ENCODE assay signal across 14 mouse cellular contexts in the genomic region with DNA sequence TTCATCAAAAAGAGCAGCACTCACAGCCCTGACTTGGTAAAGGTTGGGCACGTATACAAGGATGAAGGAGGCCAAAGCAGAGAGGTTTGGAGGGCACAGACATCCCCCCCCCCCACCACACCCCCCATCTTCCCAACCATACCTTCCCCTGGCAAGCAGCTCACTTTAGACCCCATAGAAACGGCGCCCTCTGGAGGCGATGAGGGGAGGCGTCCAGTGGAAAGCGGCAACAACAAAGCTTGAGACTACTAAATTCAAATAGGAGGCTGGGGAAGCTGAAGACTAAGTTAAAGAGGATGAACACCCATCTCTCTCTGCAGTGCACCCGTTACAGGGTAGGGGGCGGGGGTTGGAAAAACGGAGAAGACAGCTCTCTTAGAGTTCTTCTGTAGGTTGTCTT. TPM values are rescaled to one million over a fixed set of nuclear protein-coding genes. Genes with fewer than 3 reads are reported as not detected.
DNase-seq lines count a peak whose midpoint lies in the region; ATAC-seq and TF ChIP-seq lines count a peak whose summit lies in the region.
"Had no signal": no experiment of that assay in that cellular context is flagged by ENCODE, and none has a peak within 500 bp of the region (broad histone marks: within the 10 kb centered on the region; RNA-seq: fewer than 3 reads in every experiment).

No protein-coding gene starts in this region.

- no peak for TF ChIP-seq POLR2A in cerebellum, adult 2 months (IDR thresholded peaks at IDR 0.05; ENCODE audit: borderline replicate concordance, insufficient read depth, low read length)

- no peak overlapping the region for H3K27ac ChIP-seq in kidney, embryonic 14.5 days (ENCODE audit: low read depth, low read length)
- H3K27ac ChIP-seq in cerebellum, adult 2 months (ENCODE audit: insufficient read depth, low read length): no peak overlapping the region
- H3K27ac ChIP-seq: forebrain, embryonic 12.5 days; intestine, embryonic 15.5 days; neural tube, embryonic 13.5 days had no signal

- no peak overlapping the region for H3K9ac ChIP-seq in kidney, embryonic 14.5 days (ENCODE audit: low read depth, low read length)
- H3K9ac ChIP-seq: forebrain, embryonic 12.5 days; heart, embryonic 12.5 days; intestine, embryonic 15.5 days; neural tube, embryonic 13.5 days had no signal

- H3K27me3 ChIP-seq in kidney, embryonic 14.5 days (ENCODE audit: control insufficient read depth, insufficient read depth, low read length): no peaks in the 10 kb centered on the region
- H3K27me3 ChIP-seq in cerebellum, adult 2 months (ENCODE audit: control insufficient read depth, insufficient read depth, low read length): no peaks in the 10 kb centered on the region
- H3K27me3 ChIP-seq: forebrain, embryonic 12.5 days; heart, embryonic 12.5 days; intestine, embryonic 15.5 days; neural tube, embryonic 13.5 days had no signal

- H3K9me3 ChIP-seq in kidney, embryonic 14.5 days (ENCODE audit: control insufficient read depth, low read length): no peaks in the 10 kb centered on the region
- H3K9me3 ChIP-seq: forebrain, embryonic 12.5 days; heart, embryonic 12.5 days; intestine, embryonic 15.5 days; neural tube, embryonic 13.5 days had no signal

- TF ChIP-seq CTCF in cerebellum, adult 2 months (IDR thresholded peaks at IDR 0.05; ENCODE audit: borderline replicate concordance, insufficient read depth, low read depth, low read length): no peak

- peaks cover 4% of the 10 kb centered on the region; the same call in 1 of the 2 replicates for H3K4me1 ChIP-seq in kidney, embryonic 14.5 days (ENCODE audit: control insufficient read depth, insufficient read depth, low read length)
- H3K4me1 ChIP-seq in cerebellum, adult 2 months (ENCODE audit: control insufficient read depth, insufficient read depth, low read length): no peaks in the 10 kb centered on the region
- H3K4me1 ChIP-seq: forebrain, embryonic 12.5 days; intestine, embryonic 15.5 days; neural tube, embryonic 13.5 days had no signal

- 37% methylated on average over 9 of the region's 9 CpGs for WGBS in kidney, embryonic 14.5 days
- WGBS in cerebellum, adult 2 months: 33% methylated on average over 9 of the region's 9 CpGs

- no peak for ATAC-seq in CD4-positive, CD25-positive, alpha-beta regulatory T cell, adult 4 months
- ATAC-seq in kidney, embryonic 14.5 days (ENCODE audit: low FRiP score, low TSS enrichment): no peak
- ATAC-seq in common myeloid progenitor, adult 5-6 weeks (replicated peaks; ENCODE audit: low read depth, poor library complexity, severe bottlenecking): peak; percentile 50; the same call in 1 of the 2 replicates
- ATAC-seq: intestine, embryonic 15.5 days had no signal

- no peaks in the 10 kb centered on the region for H3K36me3 ChIP-seq in kidney, embryonic 14.5 days (ENCODE audit: control insufficient read depth, insufficient read depth, low read length)
- H3K36me3 ChIP-seq: forebrain, embryonic 12.5 days; heart, embryonic 12.5 days; intestine, embryonic 15.5 days; neural tube, embryonic 13.5 days had no signal

- no peak overlapping the region for H3K4me3 ChIP-seq in kidney, embryonic 14.5 days (ENCODE audit: low read length)
- H3K4me3 ChIP-seq in cerebellum, adult 2 months (replicated peaks; ENCODE audit: insufficient read depth, low read depth, low read length): no peak overlapping the region
- H3K4me3 ChIP-seq: forebrain, embryonic 12.5 days; heart, embryonic 12.5 days; intestine, embryonic 15.5 days; neural tube, embryonic 13.5 days had no signal

- DNase-seq in CD4-positive, CD25-positive, alpha-beta regulatory T cell, adult 2 months (ENCODE audit: low read depth, low spot score): peak; percentile 4
- DNase-seq in kidney, postnatal 10 days: peak; percentile 59
- peak; percentile 18 for DNase-seq in 416B (ENCODE audit: low read depth)
- no peak for DNase-seq in cerebellum, adult 2 months
- DNase-seq in frontal cortex, postnatal 10 days (ENCODE audit: low spot score in 2 of 2): no peak

- no peak overlapping the region for H3K4me2 ChIP-seq in kidney, embryonic 14.5 days (replicated peaks; ENCODE audit: low read depth, low read length)
- H3K4me2 ChIP-seq: forebrain, embryonic 12.5 days; heart, embryonic 12.5 days; intestine, embryonic 15.5 days; neural tube, embryonic 13.5 days had no signal

RNA-seq across cellular contexts. Expression of gene Tcf21, which starts 38.1 kb away (rescaled TPM):
- polyA plus RNA-seq in CD4-positive, CD25-positive, alpha-beta regulatory T cell, adult 4 months (2017; shearing (Covaris generic)): under 1 TPM in 1 of 2 experiments, not detected in 1; 0.17 TPM
- polyA plus RNA-seq in kidney, embryonic 14.5 days (2014; fragmentation: Nextera tagmentation; extraction: Ambion mirVana): 331 and 384 TPM in 2 replicates
- total RNA-seq in common myeloid progenitor, adult 5-6 weeks (2017): not detected in 2 replicates
- 0.29 and 0.62 TPM in 2 replicates for polyA plus RNA-seq in cerebellum, adult 2 months (2012; rRNA removed)
- total RNA-seq: left cerebral cortex, adult 18-20 months had no signal
- polyA plus RNA-seq: cortical plate, adult 2 months; forebrain, embryonic 12.5 days had no signal

Comparison
In these comparisons a context has a peak if more than half of its experiments do, and no peak if none do; other contexts are left out.
1. DNase-seq: peak in CD4-positive, CD25-positive, alpha-beta regulatory T cell, adult 2 months (single experiment), kidney, postnatal 10 days (single experiment) and 416B (single experiment); none in cerebellum, adult 2 months (0 of 2) and frontal cortex, postnatal 10 days (0 of 2).
2. RNA of gene Tcf21, which starts 38.1 kb away (polyA plus RNA-seq): 331 to 384 TPM in kidney, embryonic 14.5 days; 0.29 to 0.62 TPM in cerebellum, adult 2 months and 0.17 TPM in CD4-positive, CD25-positive, alpha-beta regulatory T cell, adult 4 months; every median in the first group is over 100 times any median in the second.